Comparison of ENCODE assay signal across 8 mouse cellular contexts in the genomic region with DNA sequence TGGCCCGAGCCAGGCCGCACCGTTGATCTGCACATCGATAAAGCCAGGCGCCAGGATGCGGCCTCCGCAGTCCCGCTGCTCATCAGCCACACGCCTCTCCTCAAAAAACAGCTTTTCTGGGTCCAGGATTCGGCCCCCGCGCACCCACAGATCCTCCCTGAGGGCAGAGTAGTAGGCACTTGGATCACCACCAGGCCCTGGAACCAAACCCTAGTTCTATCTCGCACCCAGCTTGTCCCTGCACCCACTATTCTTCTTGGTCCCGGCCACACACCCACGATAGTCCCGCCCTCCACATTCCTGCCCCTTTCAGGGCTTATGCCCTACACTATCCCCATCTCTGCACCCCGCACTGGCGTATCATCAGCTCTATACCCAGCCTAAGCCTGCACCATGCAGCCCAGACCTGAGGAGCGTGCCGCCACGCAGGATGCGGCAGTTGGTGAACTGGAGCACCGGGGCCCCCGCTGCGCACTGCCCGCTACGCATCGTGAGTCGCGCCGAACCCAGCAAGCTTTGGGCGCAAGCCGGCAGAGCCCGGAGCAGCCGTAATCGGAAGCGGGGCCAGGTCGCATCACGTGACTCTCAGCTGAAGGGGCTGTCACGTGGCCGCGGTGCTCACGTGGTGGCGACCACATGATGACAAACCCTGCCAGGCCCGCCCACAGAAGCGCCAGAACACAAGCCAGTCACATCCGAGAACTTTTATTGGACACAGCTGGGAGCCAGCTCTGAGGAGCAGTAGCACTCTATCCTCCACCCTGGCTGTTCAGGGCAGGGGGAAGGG. TPM values are rescaled to one million over a fixed set of nuclear protein-coding genes. Genes with fewer than 3 reads are reported as not detected.
DNase-seq lines count a peak whose midpoint lies in the region; ATAC-seq lines count a peak whose summit lies in the region.

A gene (minus strand): TSS at position 591 of the 787 bp plus-strand sequence.

- H3K36me3 ChIP-seq in heart, embryonic 14.5 days (ENCODE audit: control insufficient read depth, insufficient read depth, low read length): peaks cover 35% of the 10 kb centered on the region
- H3K36me3 ChIP-seq in liver, embryonic 13.5 days: peaks cover 32% of the 10 kb centered on the region
- H3K36me3 ChIP-seq in stomach, embryonic 16.5 days (ENCODE audit: control insufficient read depth, insufficient read depth, low read length): no peaks in the 10 kb centered on the region

- peaks cover 13 to 19% of the 10 kb centered on the region in 2 experiments for H3K4me1 ChIP-seq in heart, embryonic 14.5 days (ENCODE audit: control insufficient read depth in 2 of 2, insufficient read depth in 2 of 2, low read length in 2 of 2)
- H3K4me1 ChIP-seq in liver, embryonic 13.5 days (replicated peaks): peaks cover 56% of the 10 kb centered on the region
- H3K4me1 ChIP-seq in stomach, embryonic 16.5 days (ENCODE audit: control insufficient read depth, insufficient read depth, low read length): peaks cover 28% of the 10 kb centered on the region

- ATAC-seq in CD4-positive, CD25-positive, alpha-beta regulatory T cell, adult 4 months: peak; percentile 83
- peak; percentile 68 for ATAC-seq in heart, embryonic 14.5 days (ENCODE audit: insufficient number of reproducible peaks, insufficient read depth, low FRiP score, low read depth)
- ATAC-seq in liver, embryonic 13.5 days (ENCODE audit: low read depth): peak; percentile 84
- peak; percentile 91 for ATAC-seq in stomach, embryonic 16.5 days (ENCODE audit: insufficient read depth, low FRiP score)

- no peaks in the 10 kb centered on the region for H3K27me3 ChIP-seq in heart, embryonic 14.5 days (ENCODE audit: control insufficient read depth, insufficient read depth, low read length)
- H3K27me3 ChIP-seq in liver, embryonic 13.5 days: no peaks in the 10 kb centered on the region
- H3K27me3 ChIP-seq in stomach, embryonic 16.5 days (ENCODE audit: control insufficient read depth, insufficient read depth, low read length): no peaks in the 10 kb centered on the region

- peak within 1 kb of the TSS; percentile 76 to 93 for H3K4me3 ChIP-seq in heart, embryonic 14.5 days (ENCODE audit: control insufficient read depth in 1 of 2, insufficient read depth in 1 of 2, low read depth in 1 of 2, low read length in 2 of 2)
- H3K4me3 ChIP-seq in liver, embryonic 13.5 days (replicated peaks): peak within 1 kb of the TSS; percentile 73
- peak within 1 kb of the TSS; percentile 83 for H3K4me3 ChIP-seq in stomach, embryonic 16.5 days (replicated peaks; ENCODE audit: low read length)

- peak within 1 kb of the TSS; percentile 91 for H3K9ac ChIP-seq in heart, embryonic 14.5 days (ENCODE audit: low read length)
- peak within 1 kb of the TSS; percentile 84 for H3K9ac ChIP-seq in liver, embryonic 13.5 days
- H3K9ac ChIP-seq in stomach, embryonic 16.5 days (ENCODE audit: low read length): peak within 1 kb of the TSS; percentile 84

- no peaks in the 10 kb centered on the region for H3K9me3 ChIP-seq in heart, embryonic 14.5 days (ENCODE audit: control insufficient read depth, low read length)
- H3K9me3 ChIP-seq in liver, embryonic 13.5 days (replicated peaks): no peaks in the 10 kb centered on the region
- H3K9me3 ChIP-seq in stomach, embryonic 16.5 days (replicated peaks; ENCODE audit: control insufficient read depth, low read length): no peaks in the 10 kb centered on the region

- DNase-seq in c-Kit-negative CD71-positive TER-119-positive erythroid progenitor cells, embryonic 14.5 days (ENCODE audit: low read depth, low spot score): peak; percentile 88
- DNase-seq in fibroblast of lung, adult 2 months (ENCODE audit: low read depth): peak; percentile 91
- DNase-seq in kidney, postnatal 14 days: peak; percentile 99
- peak; percentile 88 for DNase-seq in liver, embryonic 13.5 days
- peak; percentile 100 for DNase-seq in neural tube, embryonic 10.5 days (ENCODE audit: extremely low spot score, low spot score)

- peak within 1 kb of the TSS; percentile 97 for H3K4me2 ChIP-seq in heart, embryonic 14.5 days (ENCODE audit: low read length)
- peak within 1 kb of the TSS; percentile 97 for H3K4me2 ChIP-seq in liver, embryonic 13.5 days
- H3K4me2 ChIP-seq in stomach, embryonic 16.5 days (ENCODE audit: low read depth, low read length): peak within 1 kb of the TSS; percentile 92

- WGBS in heart, embryonic 14.5 days: under 1% methylated on average over 47 of the region's 47 CpGs
- WGBS in liver, embryonic 13.5 days (ENCODE audit: insufficient replicate concordance): under 1% methylated on average over 47 of the region's 47 CpGs
- under 1% methylated on average over 47 of the region's 47 CpGs for WGBS in stomach, embryonic 16.5 days

- H3K27ac ChIP-seq in heart, embryonic 14.5 days (replicated peaks in 1 of 2; ENCODE audit: control insufficient read depth in 1 of 2, insufficient read depth in 1 of 2, low read depth in 2 of 2, low read length in 2 of 2): peak within 1 kb of the TSS; percentile 87 to 88
- H3K27ac ChIP-seq in liver, embryonic 13.5 days: peak within 1 kb of the TSS; percentile 97
- peak within 1 kb of the TSS; percentile 81 for H3K27ac ChIP-seq in stomach, embryonic 16.5 days (ENCODE audit: low read length)

RNA-seq across cellular contexts. Expression of the gene that starts here (rescaled TPM):
- 10 to 100 TPM; 20.2 to 37.8 TPM for polyA plus RNA-seq in CD4-positive, CD25-positive, alpha-beta regulatory T cell, adult 4 months (2017; shearing (Covaris generic))
- 23.6 and 26.0 TPM in 2 replicates for polyA plus RNA-seq in heart, embryonic 14.5 days (2014; fragmentation: Nextera tagmentation; extraction: Ambion mirVana)
- 18.6 and 20.8 TPM in 2 replicates for polyA plus RNA-seq in liver, embryonic 13.5 days (2015; fragmentation: Nextera tagmentation; extraction: Ambion mirVana)
- 26.1 and 27.0 TPM in 2 replicates for polyA plus RNA-seq in stomach, embryonic 16.5 days (2015; fragmentation: Nextera tagmentation; extraction: Ambion mirVana)

Comparison
In these comparisons a context has a peak if more than half of its experiments do, and no peak if none do; other contexts are left out.
1. Peak in every context shown above with its lines: DNase-seq, ATAC-seq, H3K4me3 ChIP-seq and H3K27ac ChIP-seq.